Mouse (Mus musculus) right cerebral cortex, adult 18-20 months (tissue): ENCODE data around the gene Tspoap1.

ENCODE experiments used
- DNase-seq: peaks from one replicate; pipeline ENCODE4 v3.0.0; 2022; ENCODE audit warnings: mixed read lengths

Gene Tspoap1

GRCm38 (mm10) chr11:87761181-87761721 lies 910 bp downstream of the Tspoap1 start:
- DNase-seq: no peak

GRCm38 (mm10) chr11:87761806-87762701 lies 1.7 kb downstream of the Tspoap1 start:
- DNase-seq: peak; percentile 42

GRCm38 (mm10) chr11:87762702-87763385 lies 2.5 kb downstream of the Tspoap1 start:
- peak; percentile 46 for DNase-seq

GRCm38 (mm10) chr11:87763511-87763987 lies 3.2 kb downstream of the Tspoap1 start:
- DNase-seq: peak; percentile 92

GRCm38 (mm10) chr11:87763988-87764876 lies 3.9 kb downstream of the Tspoap1 start:
- peak; percentile 61 for DNase-seq

GRCm38 (mm10) chr11:87768745-87769144 lies 8.4 kb downstream of the Tspoap1 start:
- no peak for DNase-seq

- peak; percentile 63 for DNase-seq
Observed at GRCm38 (mm10) chr11:87770989-87771388, 10.6 kb downstream of the Tspoap1 start.

- no peak for DNase-seq
Observed at GRCm38 (mm10) chr11:87772354-87772753, 12.0 kb downstream of the Tspoap1 start.

- DNase-seq: peak; percentile 69
Observed at GRCm38 (mm10) chr11:87778100-87778765, 17.9 kb downstream of the Tspoap1 start.

- no peak for DNase-seq
Observed at GRCm38 (mm10) chr11:87778915-87779314, 18.6 kb downstream of the Tspoap1 start.

- no peak for DNase-seq
Observed at GRCm38 (mm10) chr11:87779392-87779791, 19.1 kb downstream of the Tspoap1 start.

- DNase-seq: no peak
Observed at GRCm38 (mm10) chr11:87780130-87780529, 19.8 kb downstream of the Tspoap1 start.

- no peak for DNase-seq
Observed at GRCm38 (mm10) chr11:87790088-87790487, 29.7 kb downstream of the Tspoap1 start.

GRCm38 (mm10) chr11:87793460-87793859 lies 33.1 kb downstream of the Tspoap1 start, which contains the start of gene Mpo:
Gene Mpo (plus strand): TSS chr11:87793581.
- DNase-seq: no peak

GRCm38 (mm10) chr11:87801711-87802275 lies 41.5 kb downstream of the Tspoap1 start:
- peak; percentile 79 for DNase-seq

GRCm38 (mm10) chr11:87802621-87803020 lies 42.3 kb downstream of the Tspoap1 start:
- peak; percentile 28 for DNase-seq

- no peak for DNase-seq
Observed at GRCm38 (mm10) chr11:87805448-87805847, 45.1 kb downstream of the Tspoap1 start.

GRCm38 (mm10) chr11:87807433-87807832 lies 47.1 kb downstream of the Tspoap1 start:
- DNase-seq: no peak

GRCm38 (mm10) chr11:87808236-87808635 lies 47.9 kb downstream of the Tspoap1 start:
- no peak for DNase-seq

GRCm38 (mm10) chr11:87811396-87811795 lies 51.1 kb downstream of the Tspoap1 start:
- DNase-seq: no peak

GRCm38 (mm10) chr11:87814831-87815230 lies 54.5 kb downstream of the Tspoap1 start:
- DNase-seq: no peak
